Mouse (Mus musculus) heart, adult 18-20 months (tissue): Measurements from ENCODE around the gene Znfx1. TPM values are rescaled to one million over a fixed set of nuclear protein-coding genes. Genes with fewer than 3 reads are reported as not detected.
A peak's percentile ranks its signal among the peaks of the same experiment; 100 is the strongest.

Experiments
- DNase-seq, 2 experiments: peaks; one replicate each; pipeline ENCODE4 v3.0.0; 2021 to 2022; ENCODE audit warnings: mixed read lengths in 1 of 2
- total RNA-seq, 2 experiments: library from RNA; stranded (reverse); gene quantifications; 2 replicates each; pipeline ENCODE4 v1.2.3; 2021

Gene Znfx1
- total RNA-seq, 2 experiments from 2014 or later: 40.6 to 45.6 TPM

- DNase-seq: peak; percentile 20 to 54
These were observed 67.6 kb downstream of the Znfx1 start for GRCm38 (mm10) chr2:166995021-166995795.

- DNase-seq: peak in 1 of 2 experiments; percentile 35
These were observed 70.9 kb downstream of the Znfx1 start for GRCm38 (mm10) chr2:166991945-166992344.

- DNase-seq: no peak
These were observed 72.0 kb downstream of the Znfx1 start for GRCm38 (mm10) chr2:166990861-166991260.

Other genes with a start within 250 kb of the Znfx1 start
- gene Cse1l, start 157.0 kb downstream of the Znfx1 start, total RNA-seq: 10 to 100 TPM; 40.5 to 42.2 TPM
- gene Stau1, start 66.7 kb downstream of the Znfx1 start, total RNA-seq: 10 to 100 TPM; 40.5 to 45.5 TPM
- gene Ddx27, start 47.8 kb downstream of the Znfx1 start, total RNA-seq: 10 to 100 TPM in 1 of 2 experiments, 1 to 10 TPM in 1; 9.8 to 10.1 TPM
- gene Kcnb1, start 127.1 kb upstream of the Znfx1 start, total RNA-seq: 10 to 100 TPM; 32.8 to 36.1 TPM
- gene Ptgis, start 177.6 kb upstream of the Znfx1 start, total RNA-seq: 10 to 100 TPM; 11.2 to 13.0 TPM